Mouse (Mus musculus) embryo, embryonic 9.5 days (tissue): ENCODE results near the gene Slc44a1.

Experiments used
- DNase-seq: peaks from one replicate; pipeline ENCODE4 v3.0.0-alpha.2; 2017; ENCODE audit errors: extremely low spot score

Slc44a1 gene

GRCm38 (mm10) chr4:53431585-53432234 is 8.5 kb upstream of the Slc44a1 start:
- DNase-seq, result no peak

GRCm38 (mm10) chr4:53437110-53437755 is 3.0 kb upstream of the Slc44a1 start:
- no peak for DNase-seq

- no peak for DNase-seq
These were observed 1.8 kb upstream of the Slc44a1 start for GRCm38 (mm10) chr4:53438386-53438785.

- no peak for DNase-seq
These were observed 1.3 kb upstream of the Slc44a1 start for GRCm38 (mm10) chr4:53438836-53439480.

- no peak for DNase-seq
These were observed 590 bp upstream of the Slc44a1 start for GRCm38 (mm10) chr4:53439636-53440009.

- DNase-seq, result peak; percentile 48
These were observed 781 bp downstream of the Slc44a1 start for GRCm38 (mm10) chr4:53440816-53441571.

GRCm38 (mm10) chr4:53441683-53442082 is 1.5 kb downstream of the Slc44a1 start:
- no peak for DNase-seq

GRCm38 (mm10) chr4:53446216-53446615 is 6.0 kb downstream of the Slc44a1 start:
- no peak for DNase-seq

GRCm38 (mm10) chr4:53447773-53448172 is 7.6 kb downstream of the Slc44a1 start:
- no peak for DNase-seq

- no peak for DNase-seq
These were observed 10.5 kb downstream of the Slc44a1 start for GRCm38 (mm10) chr4:53450736-53451135.

GRCm38 (mm10) chr4:53451887-53452286 is 11.7 kb downstream of the Slc44a1 start:
- no peak for DNase-seq

GRCm38 (mm10) chr4:53452457-53452856 is 12.2 kb downstream of the Slc44a1 start:
- no peak for DNase-seq

- peak; percentile 8 for DNase-seq
These were observed 13.0 kb downstream of the Slc44a1 start for GRCm38 (mm10) chr4:53452976-53453889.

- DNase-seq, result no peak
These were observed 15.7 kb downstream of the Slc44a1 start for GRCm38 (mm10) chr4:53455885-53456284.

GRCm38 (mm10) chr4:53456570-53456969 is 16.4 kb downstream of the Slc44a1 start:
- DNase-seq, result no peak

GRCm38 (mm10) chr4:53458503-53458902 is 18.3 kb downstream of the Slc44a1 start:
- no peak for DNase-seq

- DNase-seq, result no peak
These were observed 19.5 kb downstream of the Slc44a1 start for GRCm38 (mm10) chr4:53459697-53460096.

- DNase-seq, result no peak
These were observed 20.8 kb downstream of the Slc44a1 start for GRCm38 (mm10) chr4:53461026-53461425.

GRCm38 (mm10) chr4:53462069-53462468 is 21.9 kb downstream of the Slc44a1 start:
- no peak for DNase-seq

- DNase-seq, result no peak
These were observed 22.5 kb downstream of the Slc44a1 start for GRCm38 (mm10) chr4:53462505-53463251.

- no peak for DNase-seq
These were observed 25.7 kb downstream of the Slc44a1 start for GRCm38 (mm10) chr4:53465887-53466286.
